Mouse (Mus musculus): ENCODE results near the gene C77080.

Gene C77080

DNA sequence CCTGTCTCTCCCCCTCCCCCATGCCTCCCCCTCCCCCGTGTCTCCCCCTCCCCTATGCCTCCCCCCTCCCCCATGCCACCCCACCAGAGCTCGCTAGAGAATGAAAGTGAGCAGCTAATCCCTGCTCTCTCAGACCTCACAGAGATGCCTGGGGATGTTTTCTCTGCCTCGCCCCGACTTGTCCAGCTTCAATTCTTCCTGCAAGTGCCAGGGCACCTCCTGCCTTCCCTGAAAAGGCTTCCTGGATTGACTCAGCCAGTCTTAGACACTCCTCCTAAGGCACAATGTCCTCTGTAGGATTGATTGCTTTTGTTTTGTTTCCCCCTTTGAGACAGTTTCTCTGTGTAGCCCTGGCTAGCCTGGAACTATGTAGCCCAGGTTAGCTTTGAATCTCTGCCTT, at the start of gene C77080:
Gene C77080 (minus strand): TSS at position 209 of the 400 bp plus-strand sequence.
- peak; percentile 55 for DNase-seq (ENCODE audit: low read depth, low spot score)

DNA sequence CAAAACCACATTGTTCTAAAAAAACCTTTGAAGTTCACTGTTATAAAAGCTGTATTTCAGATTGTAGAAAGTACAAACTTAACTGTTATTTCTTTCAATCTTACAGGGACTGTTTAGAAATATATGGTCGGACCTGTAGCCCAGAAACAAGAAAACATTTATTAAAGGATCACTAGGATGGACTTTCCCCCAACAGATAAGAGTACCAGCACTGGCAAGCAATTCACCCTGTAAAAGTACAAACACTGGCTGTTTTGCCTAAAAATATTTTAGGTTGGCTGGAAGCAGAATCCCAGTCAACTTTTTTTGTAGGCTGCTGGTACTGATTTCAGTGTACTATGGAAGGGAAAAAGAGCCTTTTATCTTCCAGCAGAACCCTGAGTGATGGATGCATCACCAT, 46.7 kb upstream of the C77080 start:
- DNase-seq (ENCODE audit: low read depth, low spot score) = no peak

DNA sequence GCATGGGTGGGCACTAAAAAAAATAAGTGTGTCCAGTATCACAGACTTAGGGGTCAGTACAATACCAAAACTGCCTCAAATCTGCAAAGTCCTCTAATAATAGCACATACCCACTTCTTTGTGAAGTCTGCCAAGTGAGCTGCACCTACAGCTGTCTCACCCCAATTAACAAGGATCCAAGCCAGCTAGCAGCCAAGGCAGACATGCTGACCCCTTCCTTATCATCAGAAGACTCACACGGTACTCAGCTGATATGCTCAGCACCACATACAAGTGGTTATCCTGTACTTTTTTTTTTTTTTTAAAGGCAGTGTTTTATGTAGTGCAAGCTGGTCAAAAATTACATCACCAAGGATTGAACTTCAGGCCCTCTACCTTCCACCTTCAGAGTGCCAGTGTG, 43.1 kb upstream of the C77080 start:
- DNase-seq (ENCODE audit: low read depth, low spot score) = peak; percentile 36

DNA sequence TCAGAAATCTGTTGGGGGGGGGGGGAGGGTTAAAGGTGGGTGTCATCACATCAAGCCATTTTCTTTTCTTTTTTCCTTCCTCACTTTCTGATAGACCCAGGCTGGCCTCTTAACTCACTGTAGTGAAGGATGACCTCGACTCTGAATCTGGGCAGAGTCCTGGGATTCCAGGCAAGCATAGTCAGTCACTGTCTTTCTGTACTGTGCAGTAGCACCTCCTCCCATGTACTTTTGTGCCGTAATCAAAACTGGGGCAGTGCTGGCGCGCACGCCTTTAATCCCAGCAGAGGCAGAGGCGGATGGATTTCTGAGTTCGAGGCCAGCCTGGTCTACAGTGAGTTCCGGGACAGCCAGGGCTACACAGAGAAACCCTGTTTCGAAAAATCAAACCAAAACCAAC, 42.6 kb upstream of the C77080 start:
- DNase-seq (ENCODE audit: low read depth, low spot score) = peak; percentile 79

DNA sequence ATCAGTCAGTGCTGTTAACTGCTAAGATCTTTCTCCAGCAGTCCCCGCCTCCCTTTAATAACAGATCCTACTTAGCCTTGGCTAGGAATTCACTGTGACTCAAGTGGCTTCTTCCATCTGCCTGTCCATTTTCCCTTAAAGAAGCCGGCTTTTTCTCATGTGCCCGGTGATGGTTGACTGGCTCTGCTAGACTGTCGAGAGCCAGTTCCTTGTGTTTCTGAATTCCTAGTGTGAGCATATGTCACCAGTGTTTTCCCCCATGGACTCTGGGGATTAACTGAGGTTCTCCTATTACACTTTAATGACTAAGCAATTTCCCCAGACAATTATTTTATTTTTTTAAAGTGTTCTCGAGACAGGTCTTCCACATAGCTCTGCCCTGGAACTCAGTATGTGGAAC, 42.2 kb upstream of the C77080 start:
- DNase-seq (ENCODE audit: low read depth, low spot score) = peak; percentile 91

DNA sequence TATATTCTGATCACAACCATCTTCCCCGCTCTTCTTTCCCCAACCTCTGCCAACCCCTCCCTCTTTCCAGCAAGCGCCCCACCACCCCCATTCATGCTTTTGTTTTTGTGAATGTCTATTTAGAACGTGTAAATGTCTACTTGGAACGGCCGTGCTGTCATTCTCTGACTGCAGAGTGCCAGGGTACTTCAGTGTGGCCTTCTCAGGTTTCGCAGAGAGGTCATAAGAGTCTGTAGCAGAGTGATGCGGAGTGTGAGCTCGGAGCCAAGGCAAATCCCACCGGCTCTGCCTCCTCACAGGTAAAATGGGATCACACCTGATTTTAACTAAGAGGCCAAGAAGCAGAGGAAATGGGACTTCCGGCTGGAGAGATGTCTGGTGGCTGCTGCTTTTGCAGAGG, 37.9 kb upstream of the C77080 start:
- no peak for DNase-seq (ENCODE audit: low read depth, low spot score)

DNA sequence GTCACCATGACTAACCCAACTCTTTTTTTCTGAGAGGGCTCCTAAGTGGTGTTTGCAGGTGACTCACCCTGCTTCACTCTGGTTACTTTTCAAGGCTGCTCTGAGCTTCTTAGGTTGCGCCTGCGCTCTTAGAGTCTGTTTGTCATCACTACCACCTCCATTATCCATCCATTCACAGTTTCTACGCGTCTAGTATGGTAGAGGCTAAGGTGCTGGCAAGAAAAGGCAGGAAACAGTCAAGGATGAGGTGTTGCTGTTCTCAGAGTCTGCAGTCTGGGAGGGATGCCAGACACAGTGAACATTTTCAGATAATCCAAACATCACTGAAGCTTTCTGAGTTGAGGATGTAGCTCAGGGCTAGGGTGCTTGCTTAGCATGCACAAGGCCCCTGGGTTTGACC, 36.5 kb upstream of the C77080 start:
- peak; percentile 51 for DNase-seq (ENCODE audit: low read depth, low spot score)

DNA sequence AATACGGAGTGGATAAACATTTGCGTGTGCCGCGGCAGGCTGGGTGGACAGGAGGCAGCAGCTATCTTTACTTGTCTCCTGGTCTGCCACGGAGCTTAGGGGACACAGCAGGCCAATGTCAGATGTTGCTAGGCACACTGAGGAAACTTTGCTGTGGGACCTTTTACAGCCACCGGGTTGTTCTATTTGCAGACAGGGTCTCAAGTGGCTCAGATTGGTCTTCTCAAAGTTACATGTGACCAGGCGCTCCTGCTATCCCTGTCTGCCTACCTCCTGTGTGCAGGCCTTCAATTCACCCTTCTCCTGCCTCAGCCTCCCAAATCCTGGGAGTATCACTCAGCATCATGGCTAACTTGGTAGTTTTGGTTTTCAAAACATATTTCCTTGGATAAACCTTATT, 34.9 kb upstream of the C77080 start:
- DNase-seq (ENCODE audit: low read depth, low spot score) = no peak

DNA sequence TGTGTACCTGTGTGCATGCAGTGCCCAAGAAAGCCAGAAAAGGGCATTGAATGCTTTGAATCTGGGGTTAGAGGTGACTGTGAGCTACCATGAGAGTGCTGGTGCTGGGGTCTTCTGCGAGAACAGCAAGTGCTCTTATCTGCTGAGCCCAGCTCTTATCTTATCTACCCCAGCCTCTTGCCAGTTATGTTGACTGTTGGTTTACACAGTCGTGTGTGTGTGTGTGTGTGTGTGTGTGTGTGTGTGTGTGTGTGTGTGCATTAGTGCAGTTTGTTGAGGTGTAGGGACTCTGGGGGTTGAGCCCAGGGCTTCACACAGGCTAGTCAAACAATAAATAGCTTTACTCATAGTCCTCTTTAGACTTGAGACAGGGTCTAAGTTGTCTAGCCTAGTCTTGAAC, 34.0 kb upstream of the C77080 start:
- no peak for DNase-seq (ENCODE audit: low read depth, low spot score)

DNA sequence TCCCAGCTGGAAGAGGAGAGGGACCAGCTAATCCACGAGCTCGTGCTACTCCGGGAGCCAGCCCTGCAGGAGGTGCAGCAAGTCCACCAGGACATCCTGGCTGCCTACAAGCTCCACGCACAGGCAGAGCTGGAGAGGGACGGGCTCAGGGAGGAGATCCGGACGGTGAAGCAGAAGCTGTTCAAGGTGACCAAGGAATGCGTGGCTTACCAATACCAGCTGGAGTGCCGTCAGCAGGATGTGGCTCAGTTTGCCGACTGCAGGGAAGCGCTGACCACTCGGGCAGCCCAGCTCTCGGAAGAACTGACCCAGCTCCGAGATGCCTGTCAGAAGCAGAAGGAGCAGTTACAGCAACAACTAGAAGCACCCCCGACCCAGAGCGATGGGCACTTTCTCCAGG, 32.5 kb upstream of the C77080 start:
- no peak for DNase-seq (ENCODE audit: low read depth, low spot score)

DNA sequence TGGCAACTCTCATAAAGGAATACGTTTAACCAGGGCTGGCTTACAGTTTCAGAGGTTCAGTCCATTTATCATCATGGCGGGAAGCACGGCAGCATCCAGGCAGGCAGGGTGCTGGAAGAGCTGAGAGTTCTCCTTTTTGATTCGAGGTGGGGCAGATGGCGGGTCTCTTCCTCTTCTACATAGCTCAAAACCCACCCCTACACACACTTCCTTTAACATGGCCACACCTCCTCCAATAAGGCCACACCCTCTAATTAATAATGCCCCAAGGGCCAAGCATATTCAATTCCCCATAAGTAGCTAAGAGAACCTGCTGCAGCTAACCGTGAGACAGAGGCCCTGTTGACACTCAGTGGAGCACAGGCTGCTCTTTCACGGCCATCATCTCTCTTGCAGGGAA, 31.6 kb upstream of the C77080 start:
- no peak for DNase-seq (ENCODE audit: low read depth, low spot score)

DNA sequence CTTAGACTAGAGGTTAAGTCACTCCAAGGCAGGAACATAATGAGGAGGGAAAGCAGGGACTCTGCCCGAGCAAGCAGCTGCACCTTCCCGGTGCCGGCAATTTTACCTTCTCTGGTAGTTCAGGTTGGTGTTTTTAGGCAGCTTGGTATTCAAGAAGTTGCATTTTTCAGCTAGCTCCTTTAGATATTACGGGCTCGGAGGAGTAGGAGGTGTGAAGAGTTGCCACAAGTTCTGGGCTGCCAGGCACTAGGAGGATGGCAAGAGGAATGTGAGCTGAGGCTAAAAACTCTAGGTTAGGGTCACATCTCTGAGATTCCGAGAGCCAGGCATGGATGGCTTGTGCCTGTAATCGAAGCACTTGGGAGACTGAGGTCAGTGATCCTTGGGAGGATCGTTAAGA, 28.5 kb upstream of the C77080 start:
- DNase-seq (ENCODE audit: low read depth, low spot score) = no peak

DNA sequence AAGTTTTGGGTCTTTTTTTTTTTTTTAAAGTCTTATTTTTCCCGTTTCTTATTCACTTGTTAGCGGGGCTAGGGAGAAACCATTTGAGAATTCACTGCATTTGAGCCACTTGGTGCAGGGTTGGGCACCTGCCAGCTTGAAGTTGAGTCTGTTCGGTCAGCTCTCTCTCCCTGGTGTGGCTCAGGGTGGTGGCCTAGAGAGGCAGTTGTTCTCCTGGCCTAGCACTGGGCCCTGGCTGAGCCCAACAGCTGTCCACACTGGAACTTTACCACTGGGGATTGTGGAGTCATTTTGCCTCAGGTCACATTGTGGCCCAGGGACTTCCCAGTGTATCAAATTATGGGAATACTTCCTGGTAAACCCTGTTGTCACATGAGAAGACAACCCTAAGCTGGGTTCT, 26.9 kb upstream of the C77080 start:
- peak; percentile 64 for DNase-seq (ENCODE audit: low read depth, low spot score)

DNA sequence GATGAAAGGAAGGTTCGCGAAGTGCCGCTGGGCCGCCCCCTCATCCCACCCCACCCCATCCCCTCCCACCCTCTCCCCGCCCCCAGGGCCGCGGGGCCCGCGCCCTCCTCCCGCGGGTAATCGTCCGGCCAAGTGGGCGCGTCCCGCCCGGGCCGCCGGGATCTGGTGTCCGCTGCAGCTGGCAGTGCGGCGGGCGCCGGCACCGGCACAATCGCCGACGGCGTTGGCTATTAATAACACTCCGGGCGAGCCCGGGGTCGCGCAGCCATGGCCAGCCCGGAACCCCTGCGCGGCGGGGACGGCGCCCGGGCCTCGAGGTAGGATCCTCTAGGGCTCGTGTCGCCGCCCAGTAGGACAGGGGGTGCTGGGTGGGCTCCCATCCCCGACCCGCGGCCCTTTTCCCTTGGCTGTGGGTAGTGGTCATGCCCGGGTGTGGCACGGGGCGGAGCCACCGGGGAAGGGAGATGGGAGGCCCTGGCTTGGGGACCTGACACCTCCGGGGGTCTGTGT, 26.3 kb upstream of the C77080 start, which contains the start of gene Sync:
Gene Sync (plus strand): TSS at position 146 of the 510 bp plus-strand sequence.
- no peak for DNase-seq (ENCODE audit: low read depth, low spot score)

DNA sequence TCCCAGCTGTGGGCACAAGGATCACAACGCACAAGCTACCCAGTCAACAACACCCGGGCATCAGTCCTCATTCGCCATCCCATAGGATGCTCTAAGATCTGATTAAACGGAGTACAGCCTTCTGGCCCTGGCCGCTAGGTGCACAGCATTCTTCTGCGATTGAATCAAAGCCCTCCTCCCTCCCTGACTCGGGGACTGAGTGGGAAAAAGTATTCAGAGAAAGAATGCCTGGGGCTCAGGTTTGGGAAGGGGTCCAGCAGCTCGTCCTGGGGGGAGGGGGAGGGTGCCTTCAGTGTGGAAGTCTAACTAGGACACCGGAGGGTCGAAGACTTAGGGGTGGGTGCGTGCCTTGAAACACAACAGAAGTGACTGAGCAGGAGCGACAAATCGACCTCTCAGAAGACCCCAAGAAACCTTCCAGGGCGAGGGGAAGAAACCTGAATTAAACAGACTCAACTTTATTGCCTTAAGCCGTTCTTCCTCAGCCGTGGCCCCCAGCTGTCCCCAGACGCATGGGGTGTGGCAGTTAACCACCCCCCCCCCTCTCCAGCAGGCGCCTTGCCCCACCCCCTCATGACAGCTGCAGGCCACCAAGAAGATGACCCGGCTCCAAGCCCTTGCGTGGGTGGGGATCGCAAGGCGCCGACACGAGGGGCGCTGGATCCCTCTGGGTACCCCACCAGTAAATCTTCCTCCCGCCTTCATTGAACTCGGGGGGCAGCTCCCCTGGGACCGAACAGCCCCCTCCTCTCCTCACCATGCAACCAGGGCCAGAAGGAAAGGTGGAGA, 25.7 kb upstream of the C77080 start:
- peak; percentile 70 for DNase-seq (ENCODE audit: low read depth, low spot score)

DNA sequence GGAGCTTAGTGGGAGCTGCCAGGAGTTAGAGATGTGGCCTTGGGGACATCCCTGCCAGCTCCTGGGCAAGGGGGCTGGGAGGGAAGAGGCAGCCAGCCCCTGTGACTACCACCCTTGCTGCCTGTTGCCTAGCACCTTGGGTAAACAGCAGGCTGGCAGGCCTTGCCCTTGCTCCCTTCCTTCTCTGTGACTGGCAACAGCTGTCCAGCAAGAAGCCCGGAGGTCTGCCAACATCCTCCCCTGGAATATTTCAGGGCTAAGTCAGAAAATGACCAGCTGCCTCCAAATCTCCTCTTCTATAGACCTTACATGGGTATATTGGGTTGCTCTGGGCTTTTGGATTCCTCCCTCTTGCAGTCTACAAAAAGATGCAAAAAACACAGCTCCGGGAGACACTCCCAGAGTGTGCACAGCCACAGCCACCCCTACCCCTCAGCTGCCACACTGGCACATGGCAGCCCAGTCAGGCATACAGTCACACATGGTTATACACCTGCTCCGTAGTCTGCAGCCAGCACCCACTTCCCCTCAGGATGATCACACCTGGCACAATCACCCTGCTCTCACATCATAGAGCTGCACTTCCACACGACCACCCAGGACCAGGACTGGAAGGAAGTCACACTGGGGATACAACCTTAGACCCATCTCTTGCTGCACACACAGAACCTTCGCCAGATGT, 24.9 kb upstream of the C77080 start:
- DNase-seq (ENCODE audit: low read depth, low spot score) = peak; percentile 70

DNA sequence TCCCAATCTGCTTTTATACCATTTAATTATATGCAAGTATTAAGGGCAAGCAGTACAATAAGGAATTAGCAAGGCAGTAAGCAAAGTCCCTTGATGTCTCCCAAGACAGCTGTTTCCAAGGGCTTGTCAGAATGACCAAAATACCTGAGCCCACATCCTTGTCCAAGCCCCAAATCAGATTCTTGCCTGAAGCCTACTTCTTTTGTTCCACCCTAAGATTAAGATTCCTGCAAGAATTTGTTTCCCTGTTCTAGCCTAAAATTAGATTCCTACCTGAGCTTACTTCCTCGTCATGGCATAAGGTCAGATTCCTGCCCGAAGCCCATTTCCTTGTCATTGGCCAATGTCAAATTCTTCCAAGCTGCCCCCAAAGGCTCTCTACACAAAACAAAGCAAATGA, 23.5 kb upstream of the C77080 start:
- no peak for DNase-seq (ENCODE audit: low read depth, low spot score)

DNA sequence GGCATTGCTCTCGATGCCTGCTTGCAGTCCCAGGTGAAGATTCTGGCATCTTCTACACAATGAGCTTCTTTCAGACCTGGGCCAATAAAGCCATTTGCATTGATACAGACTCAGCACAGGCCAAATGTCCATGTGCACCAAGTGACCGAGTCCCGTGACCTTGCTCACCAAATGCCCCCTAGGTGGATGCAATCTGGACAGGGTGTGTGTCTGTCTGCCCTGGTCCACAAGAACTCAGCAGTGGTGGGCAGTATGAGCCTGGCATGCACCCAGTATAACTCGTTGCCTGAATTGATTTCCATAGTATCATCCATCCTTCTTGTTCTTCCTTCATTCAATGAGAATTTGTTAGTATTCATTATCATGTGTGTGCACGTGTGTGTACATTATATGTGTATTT, 22.0 kb upstream of the C77080 start:
- DNase-seq (ENCODE audit: low read depth, low spot score) = no peak

DNA sequence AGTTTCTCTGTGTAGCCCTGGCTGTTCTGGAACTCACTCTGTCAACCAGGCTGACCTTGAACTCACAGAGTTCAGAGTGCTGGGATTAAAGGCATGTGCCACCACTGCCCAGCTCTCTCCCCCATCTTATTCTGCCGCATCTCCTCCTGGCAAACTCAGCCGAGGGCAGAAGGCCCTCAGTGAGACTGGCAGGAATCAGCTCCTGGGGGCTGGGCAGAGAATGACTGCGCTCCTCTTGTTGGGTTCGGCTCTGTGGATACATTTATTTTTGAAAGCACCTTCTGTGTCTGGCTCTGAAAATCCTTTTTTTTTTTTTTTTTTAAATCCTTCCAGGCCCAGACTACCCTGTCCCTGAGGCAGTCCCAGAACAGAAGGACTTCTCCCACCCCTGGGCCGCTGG, 21.6 kb upstream of the C77080 start:
- no peak for DNase-seq (ENCODE audit: low read depth, low spot score)

DNA sequence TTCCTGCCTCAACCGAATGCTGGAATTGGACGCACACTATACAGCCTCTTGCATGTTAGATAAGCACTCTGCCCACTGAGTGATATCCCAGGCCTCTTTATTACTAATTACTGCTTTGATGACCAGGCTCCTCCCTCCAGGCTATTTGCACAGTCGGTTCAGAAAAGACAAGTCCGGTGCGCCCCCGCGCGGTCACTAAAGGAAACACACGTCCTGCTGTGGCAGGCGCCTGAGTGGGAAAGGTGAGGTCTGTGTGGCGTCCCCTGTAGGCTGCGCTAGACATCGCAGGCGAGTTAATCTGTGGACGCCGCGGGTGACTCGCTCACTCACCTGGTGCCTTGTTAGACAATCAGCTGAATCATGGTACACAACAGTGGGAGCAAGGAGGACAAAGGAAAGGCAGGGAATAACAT, 15.3 kb upstream of the C77080 start:
- peak; percentile 94 for DNase-seq (ENCODE audit: low read depth, low spot score)

DNA sequence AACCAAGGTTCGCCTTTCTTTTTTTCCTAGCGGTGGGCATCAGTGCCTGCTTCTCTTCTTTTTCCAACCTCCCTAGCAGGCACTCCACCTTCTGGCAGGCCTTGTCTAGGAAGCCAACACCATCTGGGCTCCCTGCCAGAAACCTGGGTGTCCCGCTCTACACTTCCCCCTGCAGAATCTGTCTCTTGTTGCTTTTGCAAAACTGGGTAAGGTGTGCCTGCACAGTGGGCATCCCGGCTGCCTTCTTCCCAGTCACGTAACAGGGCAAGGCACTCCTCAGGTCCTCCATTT, 11.5 kb upstream of the C77080 start:
- peak; percentile 56 for DNase-seq (ENCODE audit: low read depth, low spot score)

DNA sequence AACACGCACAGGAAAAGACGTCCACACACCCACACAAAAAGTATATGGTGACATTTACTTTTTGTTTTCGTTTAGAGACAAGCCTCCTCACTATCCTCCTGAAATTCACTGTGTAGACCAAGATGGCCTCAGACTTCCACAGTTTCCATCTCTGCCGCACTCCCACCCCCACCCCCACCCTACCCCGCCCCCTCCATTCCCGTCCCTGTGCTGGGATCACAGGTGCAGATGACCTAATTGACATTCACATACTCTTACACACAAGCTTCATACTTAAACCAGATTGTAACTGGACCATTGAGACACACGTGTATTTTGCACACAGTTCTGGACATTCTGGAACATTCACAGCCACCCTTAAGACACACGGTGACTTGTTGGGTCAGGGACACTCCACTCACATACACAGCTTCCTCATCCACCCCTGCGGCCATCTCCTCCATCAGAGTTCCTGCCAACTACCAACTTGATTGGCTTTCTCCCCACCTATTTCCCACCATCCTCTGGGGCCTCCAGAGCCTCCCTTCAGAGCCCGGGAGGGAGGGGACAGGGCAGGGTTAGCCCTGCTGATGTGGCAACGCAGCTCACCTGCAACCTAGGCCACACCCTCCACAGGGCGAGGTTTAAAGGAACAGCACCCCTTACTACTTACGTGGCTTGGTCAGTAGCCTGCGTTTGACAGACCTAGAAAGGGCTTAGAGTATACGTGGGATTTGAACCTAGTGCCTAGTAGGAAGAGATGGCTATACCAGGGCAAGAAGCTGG, 11.0 kb upstream of the C77080 start:
- no peak for DNase-seq (ENCODE audit: low read depth, low spot score)

DNA sequence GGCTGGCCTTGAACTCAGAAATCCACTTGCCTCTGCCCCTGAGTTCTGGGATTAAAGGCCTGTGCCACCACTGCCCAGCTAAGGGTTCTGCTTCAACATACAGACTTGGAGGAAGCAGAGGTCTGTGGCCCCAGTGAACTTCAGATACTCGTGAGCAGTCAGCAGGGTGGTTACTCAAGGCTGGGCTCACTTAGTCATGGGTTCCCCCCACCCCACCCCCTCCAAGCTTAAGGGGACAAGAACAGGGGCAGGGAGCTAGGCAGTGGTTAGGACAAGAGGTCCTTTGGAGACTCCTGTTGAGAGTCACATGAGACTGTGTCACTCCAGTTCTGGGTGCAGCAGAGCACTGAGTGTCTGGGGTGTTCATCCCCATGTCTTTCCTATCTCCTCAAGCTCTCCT, 7.5 kb upstream of the C77080 start:
- DNase-seq (ENCODE audit: low read depth, low spot score) = no peak
